Mouse (Mus musculus) MEL (cell line): ENCODE results near the gene 4930505A04Rik. TPM values are rescaled to one million over a fixed set of nuclear protein-coding genes. Genes with fewer than 3 reads are reported as not detected.

Source experiments
- DNase-seq: peaks from one replicate; pipeline ENCODE4 v3.0.0; 2011; ENCODE audit warnings: low read depth, low spot score
- H3K27ac ChIP-seq: 2 replicates; pipeline ENCODE4 v1.5.1; 2012; ENCODE audit warnings: low read depth, mild to moderate bottlenecking, control low read depth, low read length, moderate library complexity; ENCODE audit not compliant: control insufficient read depth
- H3K27me3 ChIP-seq, 2 experiments: fragments of 150-350 bp in 1 of 2; sonication (generic) in 1 of 2; 2 replicates each; pipeline ENCODE4 v1.6.1; 2012; ENCODE audit warnings: low read length in 2 of 2, mild to moderate bottlenecking in 2 of 2, improper control_type of control experiment in 1 of 2, moderate library complexity in 1 of 2; ENCODE audit not compliant: insufficient read depth in 2 of 2, control insufficient read depth in 1 of 2
- H3K36me3 ChIP-seq, 2 experiments: 2 replicates each; pipeline ENCODE4 v1.6.1; 2012 to 2014; ENCODE audit warnings: low read length in 2 of 2, improper control_type of control experiment in 1 of 2, inconsistent platforms in 1 of 2, mild to moderate bottlenecking in 1 of 2; ENCODE audit not compliant: insufficient read depth in 2 of 2, control insufficient read depth in 1 of 2
- H3K4me1 ChIP-seq, 2 experiments: fragments of 150-350 bp in 1 of 2; sonication (generic) in 1 of 2; 2 replicates each; pipeline ENCODE4 v1.6.1; 2012; ENCODE audit warnings: low read length in 2 of 2, improper control_type of control experiment in 1 of 2, mild to moderate bottlenecking in 1 of 2; ENCODE audit not compliant: insufficient read depth in 2 of 2, control insufficient read depth in 1 of 2
- H3K4me3 ChIP-seq, 2 experiments: fragments of 150-350 bp in 1 of 2; sonication (generic) in 1 of 2; 2 replicates each; pipeline ENCODE4 v1.5.1; 2012; ENCODE audit warnings: low read depth in 2 of 2, low read length in 2 of 2, mild to moderate bottlenecking in 2 of 2, moderate library complexity in 2 of 2, control low read depth in 1 of 2, improper control_type of control experiment in 1 of 2; ENCODE audit not compliant: control insufficient read depth in 1 of 2, insufficient read depth in 1 of 2
- H3K79me2 ChIP-seq: 2 replicates; pipeline ENCODE4 v1.6.1; 2012; ENCODE audit warnings: mild to moderate bottlenecking, low read length, moderate library complexity; ENCODE audit not compliant: control insufficient read depth, poor library complexity, insufficient read depth
- H3K9ac ChIP-seq: 2 replicates; pipeline ENCODE4 v1.6.1; 2012; ENCODE audit warnings: low read depth, mild to moderate bottlenecking, control low read depth, low read length, moderate library complexity; ENCODE audit not compliant: control insufficient read depth, poor library complexity, severe bottlenecking
- H3K9me3 ChIP-seq: fragments of 150-350 bp; sonication (generic); replicated peaks from 2 replicates; pipeline ENCODE4 v1.6.1; 2012; ENCODE audit warnings: mild to moderate bottlenecking, low read length, improper control_type of control experiment, moderate library complexity; ENCODE audit not compliant: insufficient read depth
- CHD2 ChIP-seq: IDR thresholded peaks from 2 replicates; pipeline ENCODE4 v1.6.1; 2011; ENCODE audit warnings: low read length, improper control_type of control experiment
- E2F4 ChIP-seq: IDR thresholded peaks from 2 replicates; pipeline ENCODE4 v1.6.1; 2011; ENCODE audit warnings: low read depth, low read length, improper control_type of control experiment, borderline replicate concordance
- ELF1 ChIP-seq: IDR thresholded peaks from 2 replicates; pipeline ENCODE4 v1.6.1; 2014; ENCODE audit warnings: low read depth, mild to moderate bottlenecking, inconsistent platforms, low read length, improper control_type of control experiment, moderate library complexity
- EP300 ChIP-seq, 2 experiments: IDR thresholded peaks; 2 replicates each; pipeline ENCODE4 v1.6.1; 2011; ENCODE audit warnings: improper control_type of control experiment in 2 of 2, low read length in 2 of 2, low read depth in 1 of 2, mild to moderate bottlenecking in 1 of 2
- ETS1 ChIP-seq: IDR thresholded peaks from 2 replicates; pipeline ENCODE4 v1.6.1; 2012; ENCODE audit warnings: low read depth, mild to moderate bottlenecking, inconsistent platforms, low read length, improper control_type of control experiment, moderate library complexity
- HCFC1 ChIP-seq: IDR thresholded peaks from 2 replicates; pipeline ENCODE4 v1.6.1; 2012; ENCODE audit warnings: low read depth, mild to moderate bottlenecking, inconsistent platforms, low read length, improper control_type of control experiment, moderate library complexity
- MAFK ChIP-seq: IDR thresholded peaks from 2 replicates; pipeline ENCODE4 v1.6.1; 2011; ENCODE audit warnings: low read depth, mild to moderate bottlenecking, low read length, improper control_type of control experiment, borderline replicate concordance
- MEF2A ChIP-seq: IDR thresholded peaks from 2 replicates; pipeline ENCODE4 v1.6.1; 2014; ENCODE audit warnings: low read depth, mild to moderate bottlenecking, inconsistent platforms, low read length, improper control_type of control experiment; ENCODE audit not compliant: poor library complexity, insufficient replicate concordance, severe bottlenecking; ENCODE audit errors: extremely low read depth
- MYB ChIP-seq: IDR thresholded peaks from 2 replicates; pipeline ENCODE4 v1.6.1; 2011; ENCODE audit warnings: mild to moderate bottlenecking, low read depth, low read length, improper control_type of control experiment
- POLR2A ChIP-seq, 2 experiments: IDR thresholded peaks; 2 replicates each; pipeline ENCODE4 v1.6.1; 2011 to 2012; ENCODE audit warnings: low read length in 2 of 2, mild to moderate bottlenecking in 2 of 2, control low read depth in 1 of 2, improper control_type of control experiment in 1 of 2, low read depth in 1 of 2, moderate library complexity in 1 of 2; ENCODE audit not compliant: control insufficient read depth in 1 of 2, insufficient read depth in 1 of 2, poor library complexity in 1 of 2
- RAD21 ChIP-seq: IDR thresholded peaks from 2 replicates; pipeline ENCODE4 v1.6.1; 2011; ENCODE audit warnings: mild to moderate bottlenecking, low read depth, low read length, improper control_type of control experiment
- SMC3 ChIP-seq: IDR thresholded peaks from 2 replicates; pipeline ENCODE4 v1.6.1; 2011; ENCODE audit warnings: low read depth, low read length, improper control_type of control experiment
- TAL1 ChIP-seq: IDR thresholded peaks from 2 replicates; pipeline ENCODE4 v1.6.1; 2012; ENCODE audit warnings: mild to moderate bottlenecking, inconsistent platforms, low read length, moderate library complexity, mixed read lengths
- UBTF ChIP-seq: IDR thresholded peaks from 2 replicates; pipeline ENCODE4 v1.6.1; 2012; ENCODE audit warnings: low read depth, mild to moderate bottlenecking, inconsistent platforms, low read length, improper control_type of control experiment, moderate library complexity, borderline replicate concordance; ENCODE audit not compliant: insufficient read depth
- USF1 ChIP-seq: IDR thresholded peaks from 2 replicates; pipeline ENCODE4 v1.6.1; 2014; ENCODE audit warnings: low read depth, mild to moderate bottlenecking, inconsistent platforms, low read length, improper control_type of control experiment, moderate library complexity
- ZKSCAN1 ChIP-seq: IDR thresholded peaks from 2 replicates; pipeline ENCODE4 v1.6.1; 2012; ENCODE audit warnings: low read depth, mild to moderate bottlenecking, inconsistent platforms, low read length, improper control_type of control experiment, moderate library complexity
- polyA plus RNA-seq, 2 experiments: library from polyadenylated mRNA; stranded (reverse) in 1 of 2; unstranded in 1 of 2; fragments of >175 nt in 1 of 2; fragments of >200 nt in 1 of 2; gene quantifications; 2 replicates each; pipeline versions ENCODE4 v1.2.1 to v1.2.4; 2012; ENCODE audit warnings: low replicate concordance in 2 of 2, low read depth in 1 of 2; ENCODE audit not compliant: insufficient read length in 2 of 2, insufficient read depth in 1 of 2, missing spikeins in 1 of 2
- total RNA-seq: library from RNA; depleted of rRNA; stranded (reverse); fragments of 300-350 nt; gene quantifications from 2 replicates; pipeline ENCODE4 v1.2.3, GENCODE M21; 2012

4930505A04Rik gene
- total and polyA plus RNA-seq, 3 experiments = not detected

DNA sequence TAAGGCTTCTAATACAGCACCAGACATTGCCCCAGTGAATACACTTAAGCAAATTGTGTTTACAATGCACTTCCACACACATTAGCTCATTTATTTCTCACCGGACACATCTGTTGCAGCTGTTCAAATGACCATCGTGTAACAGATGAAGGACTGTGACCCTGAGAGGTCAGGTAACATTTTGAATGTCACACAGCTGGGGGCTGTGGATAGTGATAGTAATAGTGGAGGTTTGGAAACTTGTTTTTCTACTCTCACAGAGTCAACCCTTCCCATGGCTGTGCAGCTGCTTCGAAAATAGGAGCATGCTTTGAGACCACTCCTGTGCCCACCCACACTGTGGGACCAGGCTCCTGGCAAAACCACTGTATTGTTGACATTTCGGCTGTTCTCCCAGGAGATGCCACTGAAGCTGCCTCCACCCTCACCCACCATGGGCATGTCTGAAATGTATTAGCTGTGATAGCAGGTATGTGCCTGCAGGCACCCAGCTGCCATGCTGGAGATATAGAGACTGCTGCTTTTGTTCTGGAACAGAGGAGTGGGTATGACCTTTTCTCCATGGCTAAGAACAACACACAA, 66.9 kb downstream of the 4930505A04Rik start:
- TF ChIP-seq TAL1 (no peak), E2F4 (no peak), RAD21 (no peak), POLR2A (IDR thresholded peaks at IDR 0.05; ENCODE audit: control insufficient read depth in 1 of 2, insufficient read depth in 1 of 2, low read depth in 1 of 2, low read length in 2 of 2, poor library complexity in 1 of 2) (no peak), ELF1 (no peak), MAFK (no peak), CHD2 (no peak), MYB (no peak), SMC3 (no peak), UBTF (no peak), ETS1 (no peak), EP300 (IDR thresholded peaks at IDR 0.05; ENCODE audit: low read depth in 1 of 2, low read length in 2 of 2) (no peak), HCFC1 (no peak)
- no peak overlapping the region for H3K27ac ChIP-seq
- no peak for DNase-seq
- H3K4me3 ChIP-seq = no peak overlapping the region
- H3K4me1 ChIP-seq = no peaks in the 10 kb centered on the region
- no peaks in the 10 kb centered on the region for H3K79me2 ChIP-seq
- no peaks in the 10 kb centered on the region for H3K36me3 ChIP-seq
- no peak overlapping the region for H3K9ac ChIP-seq
- H3K9me3 ChIP-seq = no peaks in the 10 kb centered on the region
- H3K27me3 ChIP-seq = peaks cover 2% of the 10 kb centered on the region in 2 experiments; a peak in 3 of 4 replicates

- Histone ChIP-seq H3K36me3 (no peaks in the 10 kb centered on the region), H3K27me3 (no peaks in the 10 kb centered on the region)
- no peak for TF ChIP-seq ZKSCAN1
- TF ChIP-seq MEF2A = no peak
- no peak for TF ChIP-seq E2F4
- TF ChIP-seq USF1 = no peak
- no peak for TF ChIP-seq HCFC1
- TF ChIP-seq, all 39 proteins: peak for 0
- Histone ChIP-seq H3K4me1 (no peaks in the 10 kb centered on the region), H3K9ac (no peak overlapping the region), H3K79me2 (no peaks in the 10 kb centered on the region), H3K27ac (no peak overlapping the region), H3K9me3 (no peaks in the 10 kb centered on the region), H3K4me3 (no peak overlapping the region)
- DNase-seq = no peak
Measured at GRCm38 (mm10) chr11:30394351-30394750, 77.3 kb downstream of the 4930505A04Rik start.
